Mouse (Mus musculus): ENCODE measurements around the gene Gpbar1.

The Gpbar1 gene

GRCm38 (mm10) chr1:74278988-74279387 lies 638 bp downstream of the Gpbar1 start:
- DNase-seq = no peak

- DNase-seq = no peak
Measured at GRCm38 (mm10) chr1:74280591-74281325, 2.4 kb downstream of the Gpbar1 start.

GRCm38 (mm10) chr1:74281372-74281771 lies 3.0 kb downstream of the Gpbar1 start:
- DNase-seq = no peak

GRCm38 (mm10) chr1:74281886-74282285 lies 3.5 kb downstream of the Gpbar1 start:
- DNase-seq = no peak

GRCm38 (mm10) chr1:74282896-74283625 lies 4.7 kb downstream of the Gpbar1 start:
- no peak for DNase-seq

GRCm38 (mm10) chr1:74283686-74284463 lies 5.5 kb downstream of the Gpbar1 start:
- peak; percentile 82 for DNase-seq

GRCm38 (mm10) chr1:74284543-74285160 lies 6.3 kb downstream of the Gpbar1 start, which contains the start of the genes Aamp and Pnkd:
Aamp (minus strand) TSS chr1:74284738.
Pnkd (plus strand) TSS chr1:74284930.
- peak; percentile 99 to 100 for DNase-seq

- DNase-seq = peak; percentile 65 to 72
Measured at GRCm38 (mm10) chr1:74285212-74286010, 7.1 kb downstream of the Gpbar1 start.

GRCm38 (mm10) chr1:74286869-74287607 lies 8.7 kb downstream of the Gpbar1 start:
- peak; percentile 47 to 51 for DNase-seq

- DNase-seq = no peak
Measured at GRCm38 (mm10) chr1:74288327-74288726, 10.0 kb downstream of the Gpbar1 start.

- DNase-seq = no peak
Measured at GRCm38 (mm10) chr1:74289248-74289647, 10.9 kb downstream of the Gpbar1 start.

- DNase-seq = no peak
Measured at GRCm38 (mm10) chr1:74289740-74290139, 11.4 kb downstream of the Gpbar1 start.

- peak; percentile 63 to 72 for DNase-seq
Measured at GRCm38 (mm10) chr1:74290141-74290540, 11.8 kb downstream of the Gpbar1 start.

- DNase-seq = no peak
Measured at GRCm38 (mm10) chr1:74292331-74293020, 14.1 kb downstream of the Gpbar1 start.

- DNase-seq = peak in 1 of 2 experiments; percentile 49
Measured at GRCm38 (mm10) chr1:74293306-74293960, 15.1 kb downstream of the Gpbar1 start.

- DNase-seq = no peak
Measured at GRCm38 (mm10) chr1:74294090-74294643, 15.8 kb downstream of the Gpbar1 start.

GRCm38 (mm10) chr1:74294733-74295455 lies 16.5 kb downstream of the Gpbar1 start:
- DNase-seq = no peak

GRCm38 (mm10) chr1:74295456-74296171 lies 17.3 kb downstream of the Gpbar1 start:
- peak; percentile 87 to 93 for DNase-seq

Measured in cerebellum, postnatal 10 days (tissue).